Mouse (Mus musculus) intestine, embryonic 16.5 days (tissue): ENCODE measurements at regions not wholly inside any gene's neighbourhood (a gene's known extent, or its start where the extent isn't known, plus 50 kb on each side); places are given as distances from the start of the nearest gene placed in this dataset.

ENCODE experiments used
- ATAC-seq: fragments of 200-750 bp; cut with Nextera tagmentation; 2 replicates; pipeline ENCODE4 v1.8.0; 2017; ENCODE audit warnings: moderate TSS enrichment, moderate library complexity
- H3K27ac ChIP-seq: fragments of 300-500 bp; sonication (generic); 2 replicates; pipeline ENCODE4 v1.5.1; 2014; ENCODE audit warnings: mild to moderate bottlenecking, low read length
- H3K27me3 ChIP-seq: fragments of 300-500 bp; sonication (generic); replicated peaks from 2 replicates; pipeline ENCODE4 v1.6.1; 2014; ENCODE audit warnings: low read length, control low read depth, mixed read lengths; ENCODE audit not compliant: control insufficient read depth, insufficient read depth
- H3K36me3 ChIP-seq: fragments of 300-500 bp; sonication (generic); 2 replicates; pipeline ENCODE4 v1.6.1; 2014; ENCODE audit warnings: low read length, control low read depth; ENCODE audit not compliant: control insufficient read depth, insufficient read depth
- H3K4me1 ChIP-seq: fragments of 300-500 bp; sonication (generic); 2 replicates; pipeline ENCODE4 v1.6.1; 2014; ENCODE audit warnings: low read length, control low read depth, mixed read lengths; ENCODE audit not compliant: control insufficient read depth, insufficient read depth
- H3K4me2 ChIP-seq: fragments of 300-500 bp; sonication (generic); 2 replicates; pipeline ENCODE4 v1.6.1; 2014; ENCODE audit warnings: low read depth, low read length, control low read depth
- H3K4me3 ChIP-seq: fragments of 300-500 bp; sonication (generic); 2 replicates; pipeline ENCODE4 v1.5.1; 2014; ENCODE audit warnings: mild to moderate bottlenecking, low read length
- H3K9ac ChIP-seq: fragments of 300-500 bp; sonication (generic); 2 replicates; pipeline ENCODE4 v1.6.1; 2014; ENCODE audit warnings: low read depth, low read length
- H3K9me3 ChIP-seq: fragments of 300-500 bp; sonication (generic); 2 replicates; pipeline ENCODE4 v1.6.1; 2016; ENCODE audit warnings: low read length, control low read depth; ENCODE audit not compliant: control insufficient read depth
- WGBS: fragments of 180-500 bp; shearing (Covaris S2); extraction: QIAGEN DNeasy Blood & Tissue Kit; methylation state at CpG from one replicate; pipeline ENCODE4 v1.1.7; 2014; 5-methylcytosine and 5-hydroxymethylcytosine counted together

DNA sequence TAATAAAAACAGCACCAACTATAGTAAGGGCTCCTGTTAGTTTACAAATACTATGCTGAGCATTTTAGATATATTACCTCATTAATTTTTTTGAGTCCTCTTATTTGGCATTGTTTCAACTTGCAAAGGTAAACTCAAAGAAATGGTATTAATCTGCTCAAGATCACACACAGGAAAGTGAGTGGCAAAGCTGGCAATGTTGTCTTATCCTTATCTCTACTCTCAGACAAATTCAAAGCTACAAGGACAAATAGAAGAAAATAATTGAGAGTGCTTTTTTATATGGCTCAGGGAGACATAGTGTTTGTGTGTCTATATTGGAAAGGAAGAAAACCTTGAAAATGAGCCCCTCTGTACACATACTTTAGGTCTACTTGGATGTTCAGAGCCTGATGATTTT, 411.9 kb upstream of the Mgat4c start:
- Histone ChIP-seq H3K9me3 (no peaks in the 10 kb centered on the region), H3K27me3 (no peaks in the 10 kb centered on the region), H3K36me3 (no peaks in the 10 kb centered on the region), H3K27ac (no peak overlapping the region), H3K4me3 (no peak overlapping the region), H3K4me1 (no peaks in the 10 kb centered on the region), H3K9ac (no peak overlapping the region), H3K4me2 (no peak overlapping the region)
- no peak for ATAC-seq

GRCm38 (mm10) chr10:101271459-101272299, 409.6 kb upstream of the Mgat4c start:
- H3K9me3 ChIP-seq: no peaks in the 10 kb centered on the region
- 76% methylated on average over 3 of the region's 3 CpGs for WGBS

GRCm38 (mm10) chr10:101288082-101288481, 393.2 kb upstream of the Mgat4c start:
- Histone ChIP-seq H3K4me3 (no peak overlapping the region), H3K27me3 (no peaks in the 10 kb centered on the region), H3K4me2 (no peak overlapping the region), H3K27ac (no peak overlapping the region), H3K9me3 (no peaks in the 10 kb centered on the region), H3K4me1 (no peaks in the 10 kb centered on the region), H3K9ac (no peak overlapping the region), H3K36me3 (no peaks in the 10 kb centered on the region)
- no peak for ATAC-seq
- 92% methylated on average over 2 of the region's 2 CpGs for WGBS

More at GRCm38 (mm10) chr10:101271459-101272299, 409.6 kb upstream of the Mgat4c start:
- no peaks in the 10 kb centered on the region for H3K27me3 ChIP-seq
- no peak overlapping the region for H3K27ac ChIP-seq
- H3K9ac ChIP-seq: no peak overlapping the region
- no peaks in the 10 kb centered on the region for H3K4me1 ChIP-seq
- no peak for ATAC-seq
- H3K36me3 ChIP-seq: no peaks in the 10 kb centered on the region
- H3K4me3 ChIP-seq: no peak overlapping the region
- H3K4me2 ChIP-seq: no peak overlapping the region

DNA sequence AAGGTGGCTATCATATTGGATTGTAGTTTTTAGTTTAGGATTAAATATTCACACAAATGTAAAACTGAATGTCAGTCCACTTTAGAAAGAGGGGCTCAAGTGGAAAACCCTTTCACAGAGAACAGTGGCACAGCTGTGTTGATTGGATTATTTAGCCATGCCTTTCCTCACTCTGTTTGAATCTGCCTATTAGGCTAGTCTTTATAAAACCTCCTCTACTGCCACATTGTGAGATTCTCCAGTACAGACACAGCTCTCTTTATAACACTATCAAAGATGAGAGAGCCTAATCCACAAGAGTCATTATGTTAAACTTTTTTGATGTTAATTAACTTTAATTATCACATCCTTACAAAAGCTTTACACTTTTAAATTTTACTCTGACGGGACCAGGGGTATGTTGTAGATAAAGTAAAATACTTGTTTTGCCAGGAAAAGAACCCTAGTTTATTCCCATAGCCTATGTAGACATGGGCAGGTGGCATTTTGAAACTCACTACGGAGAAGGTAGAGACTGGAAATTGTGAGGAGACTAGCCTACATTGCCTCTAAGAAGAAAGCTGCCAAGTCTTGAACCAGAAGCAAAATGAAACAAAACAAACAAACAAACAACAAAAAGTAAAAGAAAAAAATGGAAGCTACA, 379.0 kb upstream of the Mgat4c start:
- H3K4me2 ChIP-seq: no peak overlapping the region
- no peak for ATAC-seq
- no peak overlapping the region for H3K9ac ChIP-seq
- no peaks in the 10 kb centered on the region for H3K9me3 ChIP-seq
- 62% methylated on average over 2 of the region's 2 CpGs for WGBS
- H3K27me3 ChIP-seq: no peaks in the 10 kb centered on the region
- no peak overlapping the region for H3K27ac ChIP-seq
- no peaks in the 10 kb centered on the region for H3K4me1 ChIP-seq
- no peak overlapping the region for H3K4me3 ChIP-seq
- H3K36me3 ChIP-seq: no peaks in the 10 kb centered on the region

- Histone ChIP-seq H3K9me3 (no peaks in the 10 kb centered on the region), H3K4me1 (no peaks in the 10 kb centered on the region), H3K27me3 (no peaks in the 10 kb centered on the region), H3K4me3 (no peak overlapping the region), H3K27ac (no peak overlapping the region), H3K36me3 (no peaks in the 10 kb centered on the region), H3K4me2 (no peak overlapping the region), H3K9ac (no peak overlapping the region)
- no peak for ATAC-seq
These were observed 377.2 kb upstream of the Mgat4c start for GRCm38 (mm10) chr10:101304075-101304474.

DNA sequence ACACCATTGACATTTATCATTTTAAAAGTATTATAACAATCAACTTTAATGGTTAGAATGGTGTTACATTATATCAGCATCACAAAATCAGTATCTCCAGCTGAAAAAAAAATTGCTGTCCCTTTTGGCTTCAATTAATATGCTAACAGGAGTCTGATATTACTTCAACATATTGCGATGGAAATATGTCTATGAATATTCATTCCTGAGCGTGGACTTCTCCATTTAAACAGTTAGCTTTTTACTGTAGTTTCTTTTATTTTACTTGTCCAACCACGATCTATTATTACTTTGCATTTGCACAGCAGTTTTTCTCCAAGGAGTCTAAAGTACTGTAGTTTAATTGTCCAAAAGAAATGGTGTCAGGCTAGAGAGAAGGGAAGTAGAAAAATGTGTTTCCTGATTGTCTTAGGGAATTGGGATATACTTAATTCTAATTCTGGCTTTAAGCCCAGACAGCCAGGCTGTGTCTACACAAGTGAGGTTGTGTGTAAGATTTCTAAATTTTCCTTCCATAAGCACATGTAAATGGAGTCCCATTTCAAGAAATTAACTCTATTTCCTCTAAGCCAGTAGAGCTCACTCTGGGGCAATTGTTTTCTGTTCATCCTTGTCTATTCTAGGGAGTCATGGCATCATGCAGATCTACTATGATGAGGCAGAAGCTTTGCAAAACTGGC, 364.5 kb upstream of the Mgat4c start:
- Histone ChIP-seq H3K27ac (no peak overlapping the region), H3K36me3 (no peaks in the 10 kb centered on the region), H3K4me2 (no peak overlapping the region), H3K27me3 (no peaks in the 10 kb centered on the region), H3K9me3 (no peaks in the 10 kb centered on the region), H3K9ac (no peak overlapping the region), H3K4me1 (no peaks in the 10 kb centered on the region), H3K4me3 (no peak overlapping the region)
- no peak for ATAC-seq
- 76% methylated on average over 3 of the region's 3 CpGs for WGBS

DNA sequence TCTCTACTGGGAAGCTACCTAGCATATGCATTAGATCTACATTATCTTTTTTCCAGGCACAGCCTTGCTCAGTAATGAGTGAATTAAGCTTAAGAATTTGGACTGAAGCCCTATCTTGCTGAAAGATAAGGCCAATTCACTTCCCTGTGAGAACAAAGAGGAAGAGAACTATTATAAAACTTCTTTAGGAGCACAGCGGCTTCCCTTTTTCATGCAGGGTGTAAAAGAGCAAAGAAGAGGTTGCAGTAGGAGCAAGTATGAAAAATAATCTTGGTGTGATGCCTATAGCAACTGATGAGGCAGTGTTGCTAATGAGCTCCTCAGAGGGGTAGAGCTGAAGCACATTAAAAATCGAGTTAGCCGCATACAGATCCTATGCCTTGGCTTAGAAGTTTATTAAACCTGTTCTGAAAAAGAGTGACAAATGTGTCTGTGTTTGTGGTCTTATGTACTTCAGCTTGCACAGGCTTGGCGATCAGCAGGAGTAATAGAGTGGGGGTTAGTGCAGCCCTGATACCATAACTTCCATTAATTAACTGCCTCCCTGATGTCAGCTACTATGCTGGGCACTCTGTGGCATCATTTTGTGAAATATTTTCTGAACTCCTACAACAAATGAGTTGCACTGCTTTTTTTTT, 360.1 kb upstream of the Mgat4c start:
- ATAC-seq: no peak
- WGBS: 70% methylated on average over 4 of the region's 4 CpGs
- no peaks in the 10 kb centered on the region for H3K4me1 ChIP-seq

DNA sequence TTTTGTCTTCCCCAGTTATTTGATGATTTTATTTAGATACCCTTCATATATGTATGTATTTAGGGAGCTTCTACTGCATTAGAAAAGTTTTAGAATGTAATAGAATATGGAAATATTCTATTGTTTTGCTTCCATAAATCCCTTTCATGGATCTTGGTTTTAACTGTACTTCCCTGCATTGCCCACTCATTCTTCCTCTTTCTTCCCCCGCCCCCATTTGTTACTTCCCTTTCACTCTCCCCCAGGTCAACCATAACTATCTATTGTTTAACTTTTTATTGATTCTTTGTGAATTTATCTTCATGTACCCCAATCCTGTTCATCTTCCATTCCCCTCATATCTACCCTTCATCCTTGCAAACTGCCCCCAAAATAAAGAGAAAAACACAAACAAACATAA, 356.8 kb upstream of the Mgat4c start:
- no peaks in the 10 kb centered on the region for H3K4me1 ChIP-seq
- WGBS: 89% methylated on average over 1 of the region's 1 CpGs
- no peak overlapping the region for H3K4me2 ChIP-seq

More for the DNA sequence above, 360.1 kb upstream of the Mgat4c start:
- Histone ChIP-seq H3K4me3 (no peak overlapping the region), H3K27me3 (no peaks in the 10 kb centered on the region), H3K4me2 (no peak overlapping the region), H3K36me3 (no peaks in the 10 kb centered on the region), H3K9me3 (no peaks in the 10 kb centered on the region), H3K9ac (no peak overlapping the region), H3K27ac (no peak overlapping the region)

DNA sequence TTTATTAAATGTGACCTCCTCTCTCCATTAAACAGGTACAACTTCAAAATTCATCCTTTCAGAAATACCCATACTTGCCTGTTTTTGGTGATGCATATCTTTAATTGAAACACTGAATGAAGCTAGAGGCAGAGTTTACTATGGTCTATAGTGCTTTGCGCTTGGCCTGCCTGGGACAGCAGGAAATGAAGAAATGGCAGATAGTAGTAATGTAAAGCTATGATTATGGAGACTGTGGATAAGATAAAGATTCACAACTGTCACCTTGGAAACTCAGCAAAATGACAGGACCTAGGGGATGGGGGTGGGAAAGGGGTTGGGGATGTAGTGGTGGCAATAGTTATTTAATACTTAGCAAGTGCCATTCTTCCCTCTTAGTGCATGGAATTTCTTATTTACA, 352.7 kb upstream of the Mgat4c start:
- Histone ChIP-seq H3K9ac (no peak overlapping the region), H3K4me2 (no peak overlapping the region), H3K36me3 (no peaks in the 10 kb centered on the region), H3K4me3 (no peak overlapping the region), H3K27ac (no peak overlapping the region), H3K4me1 (no peaks in the 10 kb centered on the region), H3K27me3 (no peaks in the 10 kb centered on the region), H3K9me3 (no peaks in the 10 kb centered on the region)
- whole genome bisulfite sequencing: 90% methylated on average over 1 of the region's 1 CpGs
- ATAC-seq: no peak

More for the DNA sequence above, 356.8 kb upstream of the Mgat4c start:
- H3K4me3 ChIP-seq: no peak overlapping the region
- no peak overlapping the region for H3K9ac ChIP-seq
- no peak for ATAC-seq
- no peak overlapping the region for H3K27ac ChIP-seq
- no peaks in the 10 kb centered on the region for H3K36me3 ChIP-seq
- H3K9me3 ChIP-seq: no peaks in the 10 kb centered on the region
- no peaks in the 10 kb centered on the region for H3K27me3 ChIP-seq
